Mouse (Mus musculus): ENCODE results near the gene Ctla2b. TPM values are rescaled to one million over a fixed set of nuclear protein-coding genes. Genes with fewer than 3 reads are reported as not detected.
"Not testable (repeated sequence)": the region's sequence is repeated elsewhere in the genome, so short reads cannot be mapped to it uniquely, and the experiment has no call there.

The Ctla2b gene
- total RNA-seq (2021), result 1 to 10 TPM in 1 of 2 experiments, under 1 TPM in 1; 0.86 to 2.8 TPM

DNA sequence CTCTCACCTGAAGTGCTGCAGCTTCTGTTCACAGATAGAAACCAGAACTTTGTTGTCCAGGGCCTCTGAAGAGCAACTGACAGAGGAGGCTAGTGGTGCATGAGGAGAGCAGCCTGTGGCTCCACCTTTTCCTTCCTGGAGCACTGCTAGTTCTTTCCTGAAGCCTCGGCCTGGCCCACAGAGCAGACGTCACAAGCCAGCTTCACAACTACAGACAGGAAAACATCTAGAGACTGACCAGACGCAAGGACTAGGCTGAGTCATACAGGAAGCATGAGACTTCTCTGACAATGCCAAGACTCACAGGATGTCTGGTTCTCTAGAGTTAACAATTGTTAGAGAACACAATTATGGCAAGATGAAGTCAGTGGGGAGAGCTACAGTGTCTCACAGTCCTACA lies at the start of gene Ctla2b:
TSS of gene Ctla2b (minus strand) at position 120 of the 400 bp plus-strand sequence.
- DNase-seq (ENCODE audit: extremely low spot score in 1 of 2, low spot score in 1 of 2), result no peak

DNA sequence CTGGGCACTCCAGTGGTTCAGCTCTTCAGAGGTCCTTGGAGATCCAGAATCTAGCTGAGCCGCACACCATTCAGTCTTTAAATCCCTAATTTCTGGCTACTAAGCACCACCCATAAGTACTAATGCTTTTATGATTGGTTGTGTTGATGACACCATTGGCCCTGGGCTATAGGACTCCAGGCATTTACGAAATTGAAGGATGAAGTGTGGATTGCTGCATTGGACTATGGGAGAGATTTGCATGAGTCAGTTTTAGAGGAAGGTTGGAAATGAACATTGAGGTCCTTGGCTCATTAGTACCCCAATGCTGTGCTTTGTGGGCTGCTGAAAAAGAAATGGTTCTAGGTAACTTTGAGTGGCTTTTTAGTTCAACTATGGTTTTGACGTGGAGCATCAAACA lies 44.6 kb upstream of the Ctla2b start, which contains the start of gene Tpbpa:
TSS of gene Tpbpa (minus strand) at position 101 of the 400 bp plus-strand sequence.
- DNase-seq (ENCODE audit: extremely low spot score in 1 of 2, low spot score in 1 of 2), result not testable (repeated sequence)

DNA sequence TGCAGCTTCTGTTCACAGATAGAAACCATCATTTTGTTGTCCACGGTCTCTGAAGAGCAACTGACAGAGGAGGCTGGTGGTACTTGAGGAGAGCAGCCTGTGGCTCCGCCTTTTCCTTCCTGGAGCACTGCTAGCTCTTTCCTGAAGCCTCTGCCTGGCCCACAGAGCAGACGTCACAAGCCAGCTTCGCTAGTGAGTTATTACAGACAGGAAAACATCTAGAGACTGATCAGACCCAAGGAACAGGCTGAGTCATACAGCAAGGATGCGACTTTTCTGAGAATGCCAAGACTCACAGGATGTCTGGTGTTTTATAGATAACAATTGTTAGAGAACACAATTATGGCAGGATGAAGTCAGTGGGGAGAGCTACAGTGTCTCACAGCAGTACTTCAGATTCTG lies 39.3 kb upstream of the Ctla2b start, which contains the start of the genes Gm49391 and Ctla2a:
TSS of gene Gm49391 (minus strand) at position 72 of the 402 bp plus-strand sequence.
TSS of gene Ctla2a (minus strand) at position 126 of the 402 bp plus-strand sequence.
- DNase-seq (ENCODE audit: extremely low spot score in 1 of 2, low spot score in 1 of 2), result no peak

- DNase-seq (ENCODE audit: extremely low spot score in 1 of 2, low spot score in 1 of 2), result not testable (repeated sequence)
Measured at GRCm38 (mm10) chr13:60935490-60935889, 38.2 kb upstream of the Ctla2b start, which contains the start of gene Gm49393. TSS of gene Gm49393 (minus strand) at chr13:60935590.

DNA sequence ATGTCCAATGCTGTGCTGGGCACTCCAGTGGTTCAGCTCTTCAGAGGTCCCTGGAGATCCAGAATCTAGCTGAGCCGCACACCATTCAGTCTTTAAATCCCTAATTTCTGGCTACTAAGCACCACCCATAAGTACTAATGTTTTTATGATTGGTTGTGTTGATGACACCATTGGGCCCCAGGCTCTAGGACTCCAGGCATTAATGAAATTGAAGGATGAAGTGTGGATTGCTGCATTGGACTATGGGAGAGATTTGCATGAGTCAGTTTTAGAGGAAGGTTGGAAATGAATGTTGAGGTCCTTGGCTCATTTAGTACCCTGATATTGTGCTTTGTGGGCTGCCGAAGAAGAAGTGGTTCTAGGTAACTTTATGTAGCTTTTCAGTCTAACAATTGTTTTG lies 7.5 kb upstream of the Ctla2b start, which contains the start of gene Tpbpb:
TSS of gene Tpbpb (minus strand) at position 101 of the 400 bp plus-strand sequence.
- not testable (repeated sequence) for DNase-seq (ENCODE audit: extremely low spot score in 1 of 2, low spot score in 1 of 2)

- not testable (repeated sequence) for DNase-seq (ENCODE audit: extremely low spot score in 1 of 2, low spot score in 1 of 2)
Measured at GRCm38 (mm10) chr13:60896794-60897193, 453 bp downstream of the Ctla2b start, which contains the start of gene Gm49392. TSS of gene Gm49392 (minus strand) at chr13:60896894.

GRCm38 (mm10) chr13:60895406-60896160 lies 1.7 kb downstream of the Ctla2b start:
- DNase-seq (ENCODE audit: extremely low spot score in 1 of 2, low spot score in 1 of 2), result no peak

GRCm38 (mm10) chr13:60892301-60892700 lies 4.9 kb downstream of the Ctla2b start:
- no peak for DNase-seq (ENCODE audit: extremely low spot score in 1 of 2, low spot score in 1 of 2)

GRCm38 (mm10) chr13:60864281-60864680 lies 33.0 kb downstream of the Ctla2b start, which contains the start of gene 4930486L24Rik:
TSS of gene 4930486L24Rik (minus strand) at chr13:60864475.
- DNase-seq (ENCODE audit: extremely low spot score in 1 of 2, low spot score in 1 of 2), result no peak

- DNase-seq (ENCODE audit: extremely low spot score in 1 of 2, low spot score in 1 of 2), result no peak
Measured at GRCm38 (mm10) chr13:60848241-60849120, 48.8 kb downstream of the Ctla2b start.

Other genes starting within 250 kb of the Ctla2b start
- not detected for gene BC051665, start 111.1 kb downstream of the Ctla2b start, total RNA-seq (2021)
- gene Ctsll3, start 94.6 kb downstream of the Ctla2b start, total RNA-seq (2021), result not detected
- not detected for gene 4930486L24Rik, start 33.0 kb downstream of the Ctla2b start, total RNA-seq (2021)
- gene Gm49392, start 553 bp downstream of the Ctla2b start, total RNA-seq (2021), result under 1 TPM in 1 of 2 experiments, not detected in 1; 0.20 TPM
- gene Tpbpb, start 7.4 kb upstream of the Ctla2b start, total RNA-seq (2021), result not detected
- gene Gm49393, start 38.1 kb upstream of the Ctla2b start, total RNA-seq (2021), result not detected
- 1 to 10 TPM in 1 of 2 experiments, not detected in 1; 1.1 TPM for gene Gm49391, start 39.1 kb upstream of the Ctla2b start, total RNA-seq (2021)
- gene Ctla2a, start 39.2 kb upstream of the Ctla2b start, total RNA-seq (2021), result 10 to 100 TPM; 14.6 to 16.8 TPM
- gene Tpbpa, start 44.5 kb upstream of the Ctla2b start, total RNA-seq (2021), result not detected
- not detected for gene Ctsj, start 108.5 kb upstream of the Ctla2b start, total RNA-seq (2021)
- gene Ctsq, start 143.2 kb upstream of the Ctla2b start, total RNA-seq (2021), result not detected